Comparison of ENCODE assay signal across 30 mouse cellular contexts in the genomic region with DNA sequence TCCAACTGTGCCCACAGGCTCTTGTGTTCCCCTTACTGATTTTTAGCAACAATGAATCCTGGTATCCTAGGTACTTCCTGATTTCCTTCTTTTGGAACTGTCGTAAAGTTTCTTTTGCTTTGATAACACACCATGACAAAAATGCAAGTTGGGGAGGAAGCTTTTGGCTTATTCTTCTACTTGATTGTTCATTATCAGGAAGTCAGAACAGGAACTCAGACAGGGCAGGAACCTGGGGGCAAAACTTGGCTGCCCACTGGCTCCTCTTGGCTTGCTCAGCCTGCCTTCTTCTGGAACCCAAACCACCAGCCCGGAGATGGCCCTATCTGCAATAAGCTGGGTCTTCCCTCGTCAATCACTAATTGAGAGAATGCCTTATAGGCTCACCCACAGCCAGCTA. TPM values are rescaled to one million over a fixed set of nuclear protein-coding genes. Genes with fewer than 3 reads are reported as not detected.
DNase-seq lines count a peak whose midpoint lies in the region; ATAC-seq and TF ChIP-seq lines count a peak whose summit lies in the region.
"Had no signal": no experiment of that assay in that cellular context is flagged by ENCODE, and none has a peak within 500 bp of the region (broad histone marks: within the 10 kb centered on the region; RNA-seq: fewer than 3 reads in every experiment).

No protein-coding gene starts in this region.

- TF ChIP-seq CTCF in heart, adult 2 months (IDR thresholded peaks at IDR 0.05) = no peak
- no peak for TF ChIP-seq CTCF in small intestine, adult 2 months (IDR thresholded peaks at IDR 0.05; ENCODE audit: extremely low read depth, insufficient read length, insufficient replicate concordance, low read depth, low read length)

- H3K27ac ChIP-seq in heart, adult 2 months = no peak overlapping the region
- peak overlapping the region; percentile 41; the same call in 1 of the 2 replicates for H3K27ac ChIP-seq in small intestine, adult 2 months (ENCODE audit: insufficient read depth, low read depth, low read length)
- no peak overlapping the region for H3K27ac ChIP-seq in midbrain, embryonic 16.5 days (ENCODE audit: low read length)
- H3K27ac ChIP-seq: embryonic facial prominence, embryonic 10.5 days; embryonic facial prominence, embryonic 13.5 days; forebrain, embryonic 12.5 days; forebrain, embryonic 15.5 days; heart, embryonic 10.5 days; heart, embryonic 13.5 days; hindbrain, embryonic 14.5 days had no signal

- H3K9me3 ChIP-seq in midbrain, embryonic 16.5 days (replicated peaks; ENCODE audit: control insufficient read depth, low read length, poor library complexity, severe bottlenecking) = no peaks in the 10 kb centered on the region
- H3K9me3 ChIP-seq: embryonic facial prominence, embryonic 10.5 days; embryonic facial prominence, embryonic 13.5 days; forebrain, embryonic 12.5 days; forebrain, embryonic 15.5 days; G1E; heart, embryonic 10.5 days; heart, embryonic 13.5 days had no signal

- ATAC-seq in common myeloid progenitor, adult 5-6 weeks (replicated peaks; ENCODE audit: low read depth, poor library complexity, severe bottlenecking) = peak; percentile 36
- ATAC-seq in megakaryocyte, adult 5-6 weeks (ENCODE audit: poor library complexity, severe bottlenecking) = peak; percentile 52
- ATAC-seq in midbrain, embryonic 16.5 days = no peak
- ATAC-seq: activated CD4-positive, CD25-positive, alpha-beta regulatory T cell, adult 4 months; forebrain, embryonic 15.5 days had no signal

- no peak overlapping the region for H3K4me3 ChIP-seq in heart, adult 2 months
- H3K4me3 ChIP-seq in small intestine, adult 2 months (ENCODE audit: low read depth, low read length) = no peak overlapping the region
- H3K4me3 ChIP-seq in midbrain, embryonic 16.5 days (ENCODE audit: low read depth, low read length) = no peak overlapping the region
- H3K4me3 ChIP-seq: embryonic facial prominence, embryonic 10.5 days; embryonic facial prominence, embryonic 13.5 days; erythroblast, embryonic 14.5 days; forebrain, embryonic 12.5 days; forebrain, embryonic 15.5 days; heart, embryonic 10.5 days; heart, embryonic 13.5 days had no signal

- intact Hi-C loops in heart, adult 2 months (cut with DNase I) = no loop called here
- intact Hi-C loops in left cerebral cortex, postnatal 25 days (cut with DNase I) = no loop called here

- no peak overlapping the region for H3K4me2 ChIP-seq in midbrain, embryonic 16.5 days (ENCODE audit: low read length)
- H3K4me2 ChIP-seq: embryonic facial prominence, embryonic 13.5 days; forebrain, embryonic 12.5 days; forebrain, embryonic 15.5 days; heart, embryonic 13.5 days; hindbrain, embryonic 14.5 days had no signal

- no peaks in the 10 kb centered on the region for H3K27me3 ChIP-seq in heart, adult 2 months (ENCODE audit: control insufficient read depth, insufficient read depth, low read length)
- no peaks in the 10 kb centered on the region for H3K27me3 ChIP-seq in small intestine, adult 2 months (ENCODE audit: control insufficient read depth, insufficient read depth, low read length)
- H3K27me3 ChIP-seq in midbrain, embryonic 16.5 days (ENCODE audit: control insufficient read depth, insufficient read depth, low read depth, low read length) = no peaks in the 10 kb centered on the region
- H3K27me3 ChIP-seq: CH12.LX; embryonic facial prominence, embryonic 13.5 days; forebrain, embryonic 12.5 days; forebrain, embryonic 15.5 days; heart, embryonic 13.5 days had no signal

- no peaks in the 10 kb centered on the region for H3K36me3 ChIP-seq in heart, adult 2 months (ENCODE audit: control insufficient read depth, insufficient read depth, low read length)
- H3K36me3 ChIP-seq in small intestine, adult 2 months (ENCODE audit: control insufficient read depth, insufficient read depth, low read length) = 0 out of 2 replicates have a peak, but pooled peaks cover 5% of the 10 kb centered on the region
- H3K36me3 ChIP-seq in midbrain, embryonic 16.5 days (ENCODE audit: control insufficient read depth, insufficient read depth, low read length) = no peaks in the 10 kb centered on the region
- H3K36me3 ChIP-seq: embryonic facial prominence, embryonic 10.5 days; embryonic facial prominence, embryonic 13.5 days; forebrain, embryonic 12.5 days; forebrain, embryonic 15.5 days; heart, embryonic 10.5 days had no signal

- TF ChIP-seq EP300 in heart, adult 2 months (IDR thresholded peaks at IDR 0.05; ENCODE audit: insufficient read depth, low read depth, low read length) = no peak

- H3K79me2 ChIP-seq in heart, adult 2 months (replicated peaks; ENCODE audit: control insufficient read depth, insufficient read depth, low read length) = peaks cover 3% of the 10 kb centered on the region

- peaks cover 4% of the 10 kb centered on the region for H3K4me1 ChIP-seq in heart, adult 2 months (ENCODE audit: control insufficient read depth, insufficient read depth, low read length)
- H3K4me1 ChIP-seq in small intestine, adult 2 months (ENCODE audit: control insufficient read depth, insufficient read depth, insufficient read length, low read length) = peaks cover 9% of the 10 kb centered on the region
- no peaks in the 10 kb centered on the region for H3K4me1 ChIP-seq in midbrain, embryonic 16.5 days (ENCODE audit: control insufficient read depth, insufficient read depth, low read length)
- H3K4me1 ChIP-seq: embryonic facial prominence, embryonic 10.5 days; embryonic facial prominence, embryonic 13.5 days; heart, embryonic 10.5 days had no signal

- no peak overlapping the region for H3K9ac ChIP-seq in heart, adult 2 months (ENCODE audit: low read depth, low read length)
- no peak overlapping the region for H3K9ac ChIP-seq in midbrain, embryonic 16.5 days (ENCODE audit: low read depth, low read length)
- H3K9ac ChIP-seq: embryonic facial prominence, embryonic 13.5 days; forebrain, embryonic 12.5 days; forebrain, embryonic 15.5 days; heart, embryonic 13.5 days; hindbrain, embryonic 14.5 days had no signal

- 59% methylated on average over 3 of the region's 3 CpGs for WGBS in heart, adult 2 months
- 43% methylated on average over 3 of the region's 3 CpGs for WGBS in small intestine, adult 2 months
- WGBS in midbrain, embryonic 16.5 days = 88% methylated on average over 3 of the region's 3 CpGs

- DNase-seq in heart, adult 11 months = peak; percentile 81
- no peak for DNase-seq in heart, adult 2 months
- DNase-seq in cerebellum, postnatal 4 days (ENCODE audit: low spot score in 2 of 2) = no peak
- no peak for DNase-seq in left cerebral cortex, postnatal 25 days (ENCODE audit: low spot score in 2 of 2)
- DNase-seq: adrenal gland, adult 8-10 months; adrenal gland, postnatal 25 days; B cell, adult 2 months; cerebellum, adult 18-20 months; cerebellum, adult 9-10 months; cerebellum, postnatal 14 days; embryo, embryonic 11 days; gastrocnemius, postnatal 36 days; heart, adult 18-20 months; heart, postnatal 14 days; heart, postnatal 4 days had no signal

- no peak for TF ChIP-seq POLR2A in heart, adult 2 months (IDR thresholded peaks at IDR 0.05; ENCODE audit: insufficient read depth, low read depth, low read length)
- TF ChIP-seq POLR2A in small intestine, adult 2 months (IDR thresholded peaks at IDR 0.05; ENCODE audit: low read depth, low read length) = no peak

RNA-seq across cellular contexts. Expression of a gene that starts 25.0 kb away (rescaled TPM):
- 10 to 100 TPM; 11.9 to 13.7 TPM for total RNA-seq in heart, adult 2 months (2021)
- 8.4 and 10.5 TPM in 2 replicates for polyA plus RNA-seq in heart, adult 2 months (2012; rRNA removed)
- 50.1 and 51.8 TPM in 2 replicates for total RNA-seq in common myeloid progenitor, adult 5-6 weeks (2017)
- total RNA-seq in megakaryocyte, adult 5-6 weeks (2015) = 32.6 and 34.5 TPM in 2 replicates
- total RNA-seq in megakaryocyte, adult 5-6 weeks (2017) = 20.7 and 26.8 TPM in 2 replicates
- 7.4 and 21.3 TPM in 2 replicates for polyA plus RNA-seq in small intestine, adult 2 months (2012; rRNA removed)
- polyA plus RNA-seq in midbrain, embryonic 16.5 days (2015; fragmentation: Nextera tagmentation; extraction: Ambion mirVana) = 8.8 and 9.8 TPM in 2 replicates
- 100 to 1,000 TPM; 102 to 116 TPM for total RNA-seq in left cerebral cortex, postnatal 25 days (2021)
